Mouse (Mus musculus): Measurements from ENCODE around the gene Enpp3. TPM values are rescaled to one million over a fixed set of nuclear protein-coding genes. Genes with fewer than 3 reads are reported as not detected.

The Enpp3 gene
- total RNA-seq, 2 experiments from 2014 or later = 0.17 to 0.23 TPM

DNA sequence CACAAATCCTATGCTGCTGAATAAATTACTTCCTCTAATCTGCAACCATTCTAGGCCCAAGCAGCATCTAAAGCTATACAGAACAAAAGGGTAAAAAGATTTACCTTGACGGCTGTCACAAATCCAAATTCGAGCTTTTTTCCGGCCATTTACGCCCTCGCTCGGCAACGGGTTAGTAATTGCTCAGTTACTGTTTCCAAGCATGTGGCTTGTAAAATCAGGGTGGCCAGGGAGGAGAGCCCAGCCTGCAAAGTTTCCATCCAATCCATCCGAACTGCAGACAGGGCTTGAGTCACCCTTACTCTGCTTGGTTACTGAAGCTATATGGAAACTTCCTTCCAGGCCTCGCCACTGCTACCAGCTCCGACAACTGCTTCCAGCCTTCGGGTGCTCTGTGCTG, 74.9 kb downstream of the Enpp3 start:
- DNase-seq (ENCODE audit: extremely low spot score in 1 of 2, low spot score in 1 of 2) = no peak

DNA sequence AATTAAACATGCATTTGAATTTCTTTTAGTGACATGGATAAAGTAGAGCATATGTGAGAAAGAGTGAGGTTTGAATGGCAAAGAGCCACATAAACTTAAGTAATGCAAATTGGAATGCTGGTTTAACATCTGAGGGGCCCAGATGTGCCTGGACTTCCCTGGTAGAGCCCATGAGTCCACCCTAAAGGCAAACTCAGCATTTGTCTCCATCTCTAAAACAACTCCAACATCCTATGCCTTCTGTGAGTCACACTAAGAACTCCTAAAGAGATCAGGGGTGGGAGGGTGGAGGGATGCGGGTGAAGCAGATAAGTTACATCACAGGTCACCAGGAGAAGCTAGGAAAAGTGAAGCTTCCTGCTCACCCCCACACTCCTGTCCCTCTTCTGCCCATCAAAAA, 76.6 kb downstream of the Enpp3 start:
- no peak for DNase-seq (ENCODE audit: extremely low spot score in 1 of 2, low spot score in 1 of 2)

DNA sequence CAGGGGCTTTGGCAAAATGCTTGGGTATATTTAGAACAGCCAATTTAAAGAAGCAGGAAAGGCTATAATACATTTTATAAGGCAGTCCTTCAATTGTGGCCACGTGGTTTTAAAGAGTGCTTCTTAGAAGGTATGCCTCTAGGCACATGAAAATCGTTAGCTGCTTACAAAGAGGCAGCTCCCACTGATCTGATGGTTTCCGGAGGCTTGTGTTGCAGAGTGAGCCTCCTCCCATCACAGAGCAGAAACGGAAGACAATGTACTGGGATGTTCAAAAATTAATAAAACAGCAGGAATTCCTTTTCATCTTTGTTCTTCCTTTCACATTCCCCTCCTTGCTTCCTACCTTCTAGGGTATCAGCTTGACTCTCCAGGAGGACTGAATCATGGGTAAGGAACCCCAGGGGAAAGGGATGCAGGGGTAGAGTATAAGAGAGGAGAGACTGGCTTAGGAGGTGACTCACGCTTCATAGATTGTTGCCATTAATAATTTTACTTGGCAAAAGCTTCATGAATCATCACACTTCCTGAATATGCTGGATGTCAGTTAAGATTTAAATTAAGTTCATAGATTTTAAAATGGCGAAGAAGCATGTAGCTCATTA, 77.4 kb downstream of the Enpp3 start:
- no peak for DNase-seq (ENCODE audit: extremely low spot score in 1 of 2, low spot score in 1 of 2)

DNA sequence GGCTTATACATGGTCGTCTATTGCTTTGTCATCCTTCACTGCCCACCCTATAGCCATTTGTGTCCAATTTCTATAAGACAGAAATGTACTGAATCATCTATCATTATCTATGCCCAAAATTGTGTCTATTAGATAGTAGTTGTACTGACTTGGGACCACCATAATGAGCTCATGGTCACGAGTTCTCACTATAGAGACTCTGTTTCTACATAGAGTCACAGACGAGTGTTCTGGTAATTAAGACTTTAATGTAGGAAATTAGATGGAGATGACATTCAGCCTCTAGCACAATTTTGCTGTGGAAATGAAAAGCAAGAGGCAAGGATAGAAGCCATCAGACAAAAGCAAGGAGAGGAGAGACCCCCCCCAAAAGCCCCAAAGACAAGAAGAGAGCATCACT, 78.0 kb downstream of the Enpp3 start:
- DNase-seq (ENCODE audit: extremely low spot score in 1 of 2, low spot score in 1 of 2) = no peak

DNA sequence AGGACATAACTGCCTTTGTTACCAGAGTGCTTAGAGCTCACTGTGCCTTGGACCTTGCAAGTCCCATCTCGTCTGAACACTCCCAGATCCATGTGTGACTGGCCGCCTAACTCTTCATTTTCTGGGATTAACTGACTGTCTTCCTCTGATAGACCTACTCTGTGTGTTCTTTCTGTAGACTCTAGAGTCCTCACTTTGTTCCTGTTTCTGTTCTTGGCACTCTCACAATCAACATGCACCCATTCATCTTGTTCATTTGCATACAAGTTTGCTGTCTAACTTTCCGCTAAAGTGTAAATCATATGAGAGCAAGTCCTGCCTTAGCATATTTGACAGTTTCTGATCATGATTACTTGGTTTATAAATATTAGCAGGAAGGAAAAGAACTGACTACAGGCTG, 79.4 kb downstream of the Enpp3 start:
- DNase-seq (ENCODE audit: extremely low spot score in 1 of 2, low spot score in 1 of 2) = no peak

DNA sequence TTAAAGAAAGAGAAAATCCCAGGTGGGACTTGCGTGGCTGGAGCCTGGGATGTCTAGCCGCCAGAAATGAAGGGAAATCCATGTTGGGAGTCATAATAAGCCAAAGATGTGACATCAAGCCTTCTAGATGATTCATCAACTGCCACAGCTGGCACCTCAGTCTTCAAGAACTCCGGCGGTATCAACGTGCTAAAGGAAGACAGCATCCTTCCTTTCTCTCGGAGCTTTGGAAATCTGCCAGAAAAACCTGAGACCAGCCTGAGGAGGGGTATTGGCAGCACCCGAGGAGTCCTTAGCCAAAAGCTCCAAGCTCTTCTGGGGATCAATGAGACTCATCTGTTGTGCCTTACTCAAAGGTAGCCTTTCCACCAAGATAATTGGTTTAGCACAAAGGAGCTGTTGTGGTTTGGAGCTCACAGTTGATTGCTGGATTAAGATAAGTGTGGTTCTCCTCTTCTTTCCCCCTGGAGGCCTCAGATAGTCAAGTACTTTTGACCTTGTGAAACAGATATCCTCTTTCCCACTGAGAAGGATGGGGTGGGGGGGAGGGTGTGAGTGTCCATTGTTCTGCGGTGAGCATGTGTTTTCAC, 84.2 kb downstream of the Enpp3 start:
- DNase-seq (ENCODE audit: extremely low spot score in 1 of 2, low spot score in 1 of 2) = no peak

DNA sequence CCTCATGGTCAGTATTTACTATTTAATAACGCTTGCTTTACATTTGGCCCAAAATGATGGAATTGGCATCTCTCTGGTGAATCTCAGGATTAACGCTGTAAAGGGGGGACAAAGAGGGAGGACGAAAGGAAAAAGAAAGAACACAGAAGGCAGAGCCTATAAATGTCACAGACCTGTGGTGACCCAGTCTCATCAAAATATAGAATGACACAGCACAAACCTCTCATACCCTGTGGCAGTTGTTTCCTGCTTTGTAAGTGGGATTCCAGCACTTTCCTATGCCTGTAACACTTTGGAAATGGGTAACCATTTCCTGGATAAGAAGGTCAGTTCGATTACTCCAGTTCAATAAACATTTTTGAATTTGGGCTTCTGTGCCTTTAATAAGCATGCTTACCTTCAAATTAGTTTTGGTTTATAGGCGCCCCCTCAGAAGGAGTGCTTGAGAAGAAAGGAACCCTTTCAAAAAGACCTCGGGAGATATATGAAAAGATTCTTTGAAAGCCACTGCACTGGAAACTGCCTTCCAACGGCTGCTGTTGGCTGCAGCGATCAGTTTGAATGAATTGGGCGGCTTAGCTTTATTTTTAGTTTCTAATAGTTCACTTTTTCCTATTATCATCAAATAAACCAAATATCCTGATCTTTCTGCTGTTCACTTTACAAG, 87.6 kb downstream of the Enpp3 start:
- no peak for DNase-seq (ENCODE audit: extremely low spot score in 1 of 2, low spot score in 1 of 2)

DNA sequence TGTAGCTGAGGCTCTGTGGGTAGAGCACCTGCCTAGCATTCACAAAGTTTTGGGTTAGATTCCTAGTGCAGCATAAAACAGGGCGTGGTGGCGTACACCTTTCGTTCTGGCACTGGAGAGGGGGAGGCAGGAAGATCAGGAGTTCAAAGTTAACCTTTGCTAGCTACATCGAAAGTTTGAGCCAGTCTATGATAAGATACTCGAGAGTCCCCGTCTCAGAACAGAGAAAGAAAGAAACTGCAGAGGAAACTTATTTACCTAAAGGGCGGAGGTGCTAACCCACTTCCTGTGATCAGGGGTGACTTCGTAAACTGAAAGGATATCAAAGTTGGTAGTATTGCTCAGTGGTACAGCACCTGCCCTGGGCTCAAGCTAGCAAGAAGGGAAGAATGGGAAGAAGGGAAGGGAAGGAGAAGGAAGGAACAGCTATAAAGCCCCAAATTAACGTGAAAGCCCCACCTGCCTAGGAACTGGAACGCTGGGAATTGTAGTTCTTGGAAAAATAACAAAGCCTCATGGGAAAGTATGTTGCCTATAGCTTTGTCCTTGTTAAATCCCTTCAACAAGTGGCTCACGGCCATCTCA, 88.3 kb downstream of the Enpp3 start:
- no peak for DNase-seq (ENCODE audit: extremely low spot score in 1 of 2, low spot score in 1 of 2)

DNA sequence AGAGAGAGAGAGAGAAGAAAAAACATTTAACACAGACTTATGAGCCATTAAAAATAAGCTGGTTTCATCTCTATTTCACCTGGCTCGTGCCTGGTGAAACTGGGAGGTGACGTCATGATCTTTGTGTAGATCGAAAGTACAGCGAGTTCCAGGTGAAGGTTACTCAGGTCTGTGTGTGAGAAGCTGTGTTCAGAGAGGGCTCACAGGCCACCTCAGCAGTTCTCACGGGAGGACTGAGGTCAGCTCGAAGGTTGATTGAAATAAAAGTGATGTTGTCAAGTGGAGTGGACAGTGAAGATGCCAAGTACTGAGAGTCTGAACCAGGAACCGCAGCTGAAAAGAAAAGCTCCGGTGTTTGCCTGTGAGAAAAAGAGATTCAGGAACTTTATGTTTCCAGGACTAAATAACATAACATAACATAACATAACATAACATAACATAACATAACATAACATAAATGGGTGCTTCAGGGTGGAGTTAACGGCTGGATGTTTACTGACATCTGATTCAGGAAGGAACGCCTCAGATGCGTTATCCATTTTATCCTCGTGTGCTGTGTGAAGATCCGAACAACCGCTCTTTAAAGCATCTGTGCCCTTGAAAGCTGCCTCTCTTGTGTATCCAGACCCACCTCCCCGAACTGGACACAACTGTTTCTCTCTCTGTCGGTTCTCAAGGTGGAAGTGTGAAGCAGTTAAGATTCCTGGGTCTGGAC, 88.9 kb downstream of the Enpp3 start:
- DNase-seq (ENCODE audit: extremely low spot score in 1 of 2, low spot score in 1 of 2) = no peak

DNA sequence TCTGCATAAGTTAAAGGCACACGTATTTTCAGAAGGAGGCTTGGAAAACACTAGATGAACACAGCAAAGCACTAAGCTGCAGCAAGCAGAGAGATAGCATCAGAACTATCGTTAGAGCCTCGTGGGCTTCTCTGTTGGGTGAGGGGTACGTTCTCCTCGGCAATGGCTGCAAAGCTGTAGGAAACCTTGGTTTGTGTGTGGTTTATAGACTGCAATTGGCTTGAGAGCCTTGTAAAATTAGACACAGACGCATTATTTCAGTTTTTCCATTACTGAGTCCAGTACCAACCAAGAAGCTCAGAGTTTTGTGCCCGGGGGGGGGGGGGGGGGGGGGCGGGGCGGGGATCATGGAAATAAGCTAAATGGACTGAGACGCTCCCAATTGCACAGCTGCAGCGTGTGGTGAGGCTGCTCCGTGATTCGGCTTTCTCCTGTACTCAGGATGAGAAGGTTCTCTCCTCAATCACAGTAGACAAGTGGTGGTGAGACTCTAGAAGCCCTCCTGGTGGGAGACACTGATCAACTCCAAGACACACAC, 99.6 kb downstream of the Enpp3 start:
- DNase-seq (ENCODE audit: extremely low spot score in 1 of 2, low spot score in 1 of 2) = no peak

DNA sequence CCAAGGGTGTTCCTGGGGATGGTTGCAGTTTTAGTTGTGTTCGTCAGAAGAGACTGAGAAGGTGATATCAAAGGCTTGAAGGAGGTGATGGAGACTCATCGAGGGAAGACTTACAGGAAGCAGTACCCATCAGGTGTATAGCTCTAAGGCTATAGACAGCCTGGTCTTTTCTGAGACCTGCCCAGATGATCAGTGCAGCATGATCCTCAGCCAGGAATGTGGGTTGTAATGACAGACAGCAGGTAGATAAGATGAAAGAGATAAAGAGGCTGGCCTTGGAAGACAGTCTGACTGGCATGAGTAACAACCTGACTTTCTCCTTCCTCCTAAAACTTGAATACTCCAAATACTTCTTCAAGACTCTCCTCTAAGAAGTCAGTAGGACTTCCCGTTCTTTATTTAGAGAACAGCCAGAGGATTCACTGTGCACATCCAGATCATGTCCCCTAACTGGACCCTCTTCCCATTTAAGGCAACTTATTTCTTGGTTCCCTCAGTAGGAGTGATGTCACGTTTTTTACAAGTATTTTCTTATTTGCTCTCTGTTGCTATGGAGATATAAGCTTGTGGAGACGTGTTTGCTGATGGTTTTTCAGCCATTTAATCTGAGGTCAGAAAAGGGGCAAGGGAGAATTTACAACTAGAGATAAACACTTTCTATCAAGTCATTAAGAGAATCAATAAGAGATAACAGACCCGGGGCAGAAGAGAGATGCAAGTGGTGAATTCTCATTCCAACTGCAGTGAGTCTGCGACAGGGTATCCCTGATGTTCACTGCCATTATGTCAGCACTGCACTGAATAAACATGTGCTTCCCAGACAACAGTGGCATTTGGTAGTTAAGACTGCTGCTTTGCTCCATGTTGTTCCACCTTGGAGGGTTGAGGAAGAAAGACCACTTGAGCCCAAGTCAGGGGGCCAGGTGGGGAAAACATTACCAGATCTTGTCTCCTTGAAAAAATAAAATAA, 101.1 kb downstream of the Enpp3 start:
- DNase-seq (ENCODE audit: extremely low spot score in 1 of 2, low spot score in 1 of 2) = no peak

DNA sequence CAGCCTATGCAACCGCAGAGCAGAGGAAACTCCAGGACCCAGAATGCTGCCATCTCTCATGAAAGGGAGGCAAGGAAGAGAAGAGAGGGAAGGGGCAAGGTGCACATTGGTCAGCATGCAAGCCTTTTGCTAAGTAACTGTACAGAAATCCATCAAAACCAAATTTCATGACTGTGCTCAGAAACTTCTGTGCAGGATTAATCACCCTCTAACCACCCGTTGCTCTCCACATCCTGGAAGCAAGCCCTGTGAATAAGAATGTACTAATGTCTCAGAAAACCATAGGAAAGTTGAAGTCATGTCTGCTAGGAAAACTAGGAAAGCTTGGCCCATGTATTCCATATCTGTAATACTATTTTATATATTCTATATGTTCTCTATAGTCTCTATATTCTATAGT, 103.5 kb downstream of the Enpp3 start:
- DNase-seq (ENCODE audit: extremely low spot score in 1 of 2, low spot score in 1 of 2) = no peak

DNA sequence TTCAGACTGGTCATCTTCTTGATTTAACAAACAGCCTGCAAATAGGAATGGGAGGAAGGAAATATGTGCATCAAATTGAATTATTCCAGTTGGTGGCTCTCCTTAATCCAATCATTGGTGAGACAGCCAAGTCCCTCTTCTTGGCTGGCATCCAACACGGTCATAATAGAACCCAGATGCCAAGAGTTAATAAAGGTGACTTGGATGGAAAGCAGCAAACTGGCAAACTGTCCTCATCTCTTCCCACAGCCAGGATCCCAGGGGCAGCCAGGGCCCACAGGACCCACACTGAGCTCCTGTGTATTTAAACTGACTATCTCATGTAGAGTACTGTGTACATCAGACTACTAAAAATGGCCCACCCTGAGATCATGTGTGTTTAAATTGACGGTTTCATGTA, 104.2 kb downstream of the Enpp3 start:
- no peak for DNase-seq (ENCODE audit: extremely low spot score in 1 of 2, low spot score in 1 of 2)

DNA sequence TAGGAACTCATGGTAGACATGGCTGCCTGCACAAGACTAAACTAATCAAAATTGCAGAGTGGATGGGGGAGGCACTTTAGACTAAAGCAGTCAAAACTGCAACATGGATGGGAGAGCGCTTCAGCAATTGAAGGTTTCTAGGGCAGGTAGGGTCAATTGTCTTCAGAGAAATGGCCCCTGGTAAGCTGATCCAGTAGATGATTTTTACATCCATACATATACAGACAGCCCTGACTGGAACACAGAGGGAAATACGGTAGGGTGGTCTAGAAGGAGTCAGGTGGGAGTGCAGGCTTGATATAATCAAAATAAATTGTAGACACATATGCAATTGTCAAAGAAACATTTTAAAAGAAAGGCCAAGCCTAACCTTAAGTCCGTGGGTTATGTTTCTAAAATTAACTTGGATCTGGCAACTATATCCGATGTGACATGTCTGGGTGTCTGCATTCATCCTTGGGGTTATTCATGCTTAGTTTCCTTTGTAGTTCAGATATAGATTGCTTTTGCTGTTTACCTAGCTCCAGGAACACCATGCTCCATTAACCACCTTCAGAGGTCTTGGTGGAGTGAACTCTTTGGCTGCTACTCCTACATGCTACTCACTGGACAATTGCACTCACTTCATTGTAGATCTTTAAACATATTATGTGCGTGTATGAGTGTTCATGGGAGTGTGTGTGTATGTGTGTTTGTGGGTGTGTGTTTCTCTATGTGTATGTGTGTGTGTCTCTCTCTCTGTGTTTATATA, 107.4 kb downstream of the Enpp3 start:
- DNase-seq (ENCODE audit: extremely low spot score in 1 of 2, low spot score in 1 of 2) = no peak

DNA sequence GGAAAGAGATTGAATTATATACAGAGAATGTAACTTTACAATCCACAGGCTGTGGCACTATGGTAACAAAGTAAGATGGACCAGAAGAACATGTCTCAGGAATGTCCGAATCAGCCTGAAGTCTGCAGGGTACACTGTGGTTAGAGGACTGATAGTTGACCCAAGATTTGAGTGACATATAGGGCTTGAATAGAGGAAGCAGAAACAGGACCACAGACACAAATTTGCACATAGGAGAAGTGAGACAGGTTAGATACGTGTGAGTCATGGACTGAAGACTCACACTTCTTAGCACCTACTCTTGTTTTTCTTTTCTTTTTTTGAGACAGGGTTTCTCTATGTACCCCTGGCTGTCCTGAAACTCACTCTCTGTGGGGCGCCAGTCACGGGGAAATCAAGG, 115.1 kb downstream of the Enpp3 start:
- no peak for DNase-seq (ENCODE audit: extremely low spot score in 1 of 2, low spot score in 1 of 2)

DNA sequence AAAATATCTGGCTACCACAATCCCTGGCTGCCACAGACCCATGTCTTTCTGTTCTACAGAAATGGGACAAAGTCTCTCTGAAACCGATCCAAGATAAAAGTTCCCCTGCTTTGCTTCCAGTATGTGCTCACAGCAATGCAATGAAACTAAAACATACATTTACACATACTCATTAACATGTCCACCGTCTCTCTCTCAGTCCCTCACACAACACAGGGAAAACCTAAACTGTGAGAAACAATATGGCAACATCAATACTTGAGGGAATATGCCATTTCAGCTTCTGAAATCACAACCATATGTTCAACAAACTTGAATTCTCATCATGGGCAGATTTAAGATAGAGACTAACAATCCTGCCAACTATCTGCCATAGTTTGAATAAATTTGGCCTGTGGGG, 117.4 kb downstream of the Enpp3 start:
- no peak for DNase-seq (ENCODE audit: extremely low spot score in 1 of 2, low spot score in 1 of 2)
